Mouse (Mus musculus) CH12F3 (cell line): ENCODE data around the gene Sccpdh.
"Not testable (repeated sequence)": the region's sequence is repeated elsewhere in the genome, so short reads cannot be mapped to it uniquely, and the experiment has no call there.

Experiments
- in situ Hi-C: fragments of 300-500 bp; cut with MboI; formaldehyde crosslinking; loops from 2 replicates; pipeline ENCODE4 v1.14.3; 2020; ENCODE audit warnings: low sequenced_read_pairs

Gene Sccpdh

DNA sequence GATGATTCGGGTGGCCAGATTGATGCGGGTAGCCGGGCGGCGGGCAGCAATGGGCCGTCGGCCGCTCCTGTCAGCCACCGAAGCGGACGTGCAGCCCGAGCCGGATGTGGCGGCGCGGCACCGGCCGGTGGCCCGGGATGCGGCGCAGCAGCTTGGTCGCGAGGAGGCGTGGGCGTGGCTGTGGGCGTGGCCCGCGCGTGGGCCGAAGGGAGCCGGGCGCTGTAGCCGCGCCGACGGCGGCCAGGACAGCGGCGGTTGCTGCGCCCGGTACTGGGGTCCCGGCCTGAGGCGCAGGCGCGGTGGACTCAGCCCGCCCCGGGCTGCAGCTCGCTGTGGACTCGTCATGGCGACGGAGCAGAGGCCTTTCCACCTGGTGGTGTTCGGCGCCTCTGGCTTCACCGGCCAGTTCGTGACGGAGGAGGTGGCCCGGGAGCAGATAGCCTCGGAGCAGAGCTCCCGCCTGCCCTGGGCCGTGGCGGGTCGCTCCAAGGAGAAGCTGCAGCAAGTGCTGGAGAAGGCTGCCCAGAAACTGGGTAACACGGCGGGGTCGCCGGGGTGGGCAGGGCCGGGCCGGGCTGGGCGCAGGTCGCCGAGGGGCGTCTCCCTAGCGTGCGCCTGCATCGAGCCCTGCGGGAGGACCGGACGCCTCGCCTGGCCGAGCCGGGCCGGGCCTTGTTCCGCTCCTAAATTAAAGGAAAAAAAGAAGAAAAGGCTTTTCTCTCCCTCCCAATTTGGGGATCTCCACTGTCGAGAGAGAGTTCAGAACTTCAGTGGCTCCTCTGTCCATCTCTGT lies at the start of gene Sccpdh:
TSS of gene Sccpdh (plus strand) at position 198 of the 793 bp plus-strand sequence.
- in situ Hi-C loops = no loop called here

DNA sequence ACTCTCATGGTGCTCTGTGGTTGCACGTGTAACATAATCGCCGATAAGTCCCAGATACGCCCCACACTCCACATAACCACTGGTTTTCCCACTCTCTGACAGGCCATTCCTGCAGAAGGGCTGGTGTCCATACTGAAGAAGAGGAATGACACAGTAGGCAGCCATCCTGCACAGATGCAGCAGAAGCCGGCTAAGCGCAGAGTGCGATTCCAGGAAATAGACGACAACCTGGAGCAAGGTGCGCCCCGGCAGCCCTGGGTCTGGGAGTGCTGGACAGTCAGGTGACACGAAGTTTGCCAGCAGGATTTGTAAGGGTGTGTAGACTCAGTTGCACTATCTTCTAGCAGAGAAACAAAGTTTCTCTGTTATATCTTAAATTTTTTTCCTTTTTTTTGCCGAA lies 45.3 kb upstream of the Sccpdh start:
- in situ Hi-C loops = no loop called here

DNA sequence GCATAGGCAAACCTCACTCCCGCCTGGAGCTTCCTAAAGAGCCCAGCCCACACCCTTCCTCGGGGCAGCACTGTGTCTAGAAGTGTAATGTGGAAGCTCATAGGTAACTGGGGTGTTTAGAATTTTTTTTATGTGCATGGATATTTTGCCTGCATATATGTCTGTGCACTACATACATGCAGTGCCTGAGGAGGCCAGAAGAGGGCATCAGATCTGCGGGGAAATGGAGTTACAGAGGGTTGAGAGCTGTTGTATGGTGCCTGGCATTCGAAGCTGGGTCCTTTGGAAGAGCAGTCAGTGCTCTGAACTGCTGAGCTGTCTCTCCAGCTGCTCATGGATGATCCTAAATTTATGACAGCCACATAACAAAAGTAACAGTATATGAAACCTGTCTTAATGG lies 44.4 kb upstream of the Sccpdh start:
- in situ Hi-C loops = no loop called here

DNA sequence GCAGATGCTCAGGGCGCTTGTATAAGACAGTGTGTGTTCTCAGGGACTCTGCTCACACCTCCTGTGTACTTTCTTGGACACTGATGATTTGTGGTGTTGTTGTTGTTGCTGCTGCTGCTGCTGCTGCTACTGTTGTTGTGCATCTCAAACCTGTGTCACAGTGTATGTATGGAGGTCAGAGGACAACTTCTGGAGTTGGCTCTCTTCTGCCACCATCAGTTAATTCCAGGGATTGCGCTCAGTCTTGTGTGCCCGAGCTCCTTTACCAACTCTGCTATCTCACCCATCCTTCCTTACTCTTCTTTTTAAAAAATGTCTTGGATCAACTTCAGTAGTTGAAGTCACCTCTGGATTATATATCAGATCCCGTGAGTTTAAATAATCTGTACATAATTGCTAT lies 43.7 kb upstream of the Sccpdh start:
- in situ Hi-C loops = no loop called here

DNA sequence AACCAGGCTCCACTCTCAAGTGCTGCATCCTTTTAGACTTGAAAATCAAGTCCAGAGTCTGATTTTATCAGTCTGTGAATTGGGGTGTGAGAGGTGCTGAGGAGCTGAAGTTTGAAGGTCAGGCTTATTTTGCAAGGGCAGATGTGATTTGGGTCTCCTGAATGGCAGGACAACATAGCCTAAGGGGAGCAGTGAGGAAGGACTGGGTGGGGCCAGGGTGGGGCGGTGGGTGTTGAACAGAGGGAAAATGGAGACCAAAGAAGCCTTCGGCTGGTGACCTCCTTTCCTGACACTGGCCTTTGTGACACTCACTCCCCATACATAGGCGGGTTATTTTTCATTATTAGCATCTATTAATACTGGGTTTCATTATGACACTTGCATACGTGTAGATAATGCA lies 40.2 kb upstream of the Sccpdh start:
- in situ Hi-C loops = no loop called here

DNA sequence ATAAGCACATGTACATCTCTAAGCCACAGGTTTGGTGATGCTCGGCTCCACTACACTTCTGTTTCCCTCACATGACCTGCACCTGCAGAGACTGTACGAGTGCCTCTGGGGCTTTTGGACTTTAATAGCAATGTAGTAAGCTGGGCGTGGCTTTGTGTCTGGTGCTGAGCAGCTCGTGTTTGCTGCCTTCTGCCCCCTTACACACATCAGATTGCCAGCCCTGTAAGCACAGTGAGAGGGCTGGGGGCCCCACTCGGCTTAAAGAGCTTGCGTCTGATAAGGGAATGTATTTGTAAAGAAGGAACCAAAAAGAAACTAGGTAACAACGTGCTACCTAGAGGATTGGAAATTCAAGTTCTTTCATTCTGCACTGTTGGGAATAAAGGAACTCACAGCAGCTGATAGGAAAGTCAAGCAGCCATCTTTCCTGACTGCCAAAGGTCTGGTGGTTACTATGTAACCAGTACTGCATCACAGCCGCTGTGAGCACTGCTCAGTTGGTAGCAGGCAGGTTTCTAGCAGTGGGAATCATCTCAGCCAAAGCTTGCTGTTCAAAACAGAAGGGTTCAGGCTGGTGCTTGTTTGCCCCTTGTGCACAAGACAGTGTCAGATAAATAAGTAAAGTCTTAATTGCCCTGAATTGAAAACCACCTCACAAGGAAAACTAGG lies 39.4 kb upstream of the Sccpdh start:
- in situ Hi-C loops = no loop called here

DNA sequence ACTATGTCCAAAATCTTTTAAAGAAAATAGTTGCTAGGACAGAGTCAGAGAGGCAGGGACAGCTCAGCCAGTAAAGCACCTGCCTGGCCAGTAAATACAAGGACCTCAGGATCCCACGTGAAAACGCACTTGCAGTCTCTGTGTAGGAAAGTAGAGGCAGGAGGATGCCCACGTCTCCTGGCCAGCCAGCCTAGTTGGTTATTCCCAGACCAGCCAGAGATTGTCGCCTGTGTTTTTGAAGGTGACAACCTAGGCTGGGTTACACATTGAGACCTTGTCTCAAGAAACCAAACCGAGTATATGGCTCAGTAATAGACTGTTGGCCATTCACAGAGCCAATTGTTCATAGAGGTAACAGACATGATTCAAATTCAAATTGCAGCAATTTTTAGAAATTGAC lies 38.7 kb upstream of the Sccpdh start:
- in situ Hi-C loops = no loop called here

DNA sequence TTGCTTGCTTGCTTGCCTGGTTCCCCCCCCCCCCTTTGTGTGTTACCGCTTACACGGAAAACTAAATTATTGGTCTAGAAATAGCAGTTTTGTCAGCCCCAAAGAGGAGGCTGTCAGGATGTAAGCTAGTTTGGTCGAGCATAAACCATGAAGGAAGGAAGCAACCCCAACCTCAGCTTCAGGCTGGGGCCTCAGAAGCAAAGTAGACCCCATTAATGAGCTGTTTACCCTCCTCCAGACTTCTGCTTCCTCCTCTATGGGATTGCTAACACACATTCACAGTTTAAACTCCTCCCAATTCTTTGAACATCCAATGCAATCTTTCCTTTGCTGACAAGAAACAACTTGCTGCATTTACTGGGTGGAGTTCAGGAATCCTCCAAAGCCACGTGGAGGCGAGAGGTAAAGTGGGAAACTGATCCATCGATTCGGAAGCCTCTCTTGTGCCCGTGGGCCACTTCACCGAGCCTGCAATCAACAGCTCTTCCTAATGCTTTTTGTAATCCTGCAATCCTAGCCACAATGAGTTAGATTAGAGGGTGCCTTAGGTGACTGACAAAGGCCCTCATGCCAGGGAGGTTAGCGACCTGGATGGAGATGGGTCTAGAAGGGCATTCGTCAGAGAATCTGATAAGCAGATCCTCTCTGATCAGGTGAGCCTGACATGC lies 35.1 kb upstream of the Sccpdh start:
- in situ Hi-C loops = no loop called here

DNA sequence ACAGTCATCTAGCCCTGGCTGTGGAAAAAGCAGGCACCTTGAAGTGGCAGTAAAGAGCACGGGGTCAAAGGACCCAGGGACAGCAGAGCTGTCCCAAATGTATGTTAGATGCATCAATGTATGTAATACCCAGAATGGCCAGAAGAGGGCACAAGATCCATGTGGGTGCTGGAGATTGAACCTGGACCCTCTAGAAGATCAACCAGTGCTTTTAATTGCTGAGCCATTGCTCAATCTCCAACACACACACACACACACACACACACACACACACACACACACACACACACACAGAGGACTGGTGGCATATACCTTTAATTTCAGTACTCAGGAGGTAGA lies 34.6 kb upstream of the Sccpdh start:
- in situ Hi-C loops = no loop called here

DNA sequence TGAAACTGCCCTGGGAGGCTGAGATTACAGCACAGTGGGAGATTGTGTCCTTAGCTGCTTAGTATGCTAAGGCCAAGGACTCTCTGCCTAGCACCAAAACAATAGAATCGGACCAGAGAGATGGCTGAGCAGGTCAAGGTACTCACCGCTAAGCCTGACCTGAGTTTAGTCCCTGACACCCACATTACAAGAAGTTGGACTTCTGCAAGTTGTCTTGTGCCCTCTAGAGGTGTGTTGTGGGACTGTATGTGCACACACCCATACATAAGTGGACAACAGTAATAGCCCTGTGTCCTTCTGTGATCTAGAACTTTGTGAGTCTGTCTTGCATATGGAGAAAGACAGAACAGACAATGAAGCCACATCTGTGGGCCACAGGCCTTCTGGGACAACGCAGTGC lies 33.9 kb upstream of the Sccpdh start:
- in situ Hi-C loops = no loop called here

DNA sequence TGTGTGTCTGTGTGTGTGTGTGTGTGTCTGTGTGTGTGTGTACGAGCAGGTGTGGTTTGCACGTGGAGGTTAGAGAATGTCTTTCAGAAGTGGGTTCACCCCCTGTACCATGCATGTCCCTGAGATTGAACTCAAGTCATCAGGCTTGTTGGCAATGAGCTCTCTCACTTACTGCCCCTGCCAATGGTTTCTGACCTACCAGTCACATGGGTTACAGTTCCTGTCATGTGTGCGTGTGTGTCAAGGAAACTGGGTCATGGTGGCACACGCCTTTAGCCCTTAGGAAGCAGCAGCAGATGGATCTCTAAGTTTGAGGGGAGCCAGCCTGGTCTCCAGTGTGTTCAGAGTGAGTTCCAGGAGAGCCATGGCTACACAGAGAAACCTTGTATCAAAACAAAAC lies 25.3 kb upstream of the Sccpdh start:
- in situ Hi-C loops = no loop called here

DNA sequence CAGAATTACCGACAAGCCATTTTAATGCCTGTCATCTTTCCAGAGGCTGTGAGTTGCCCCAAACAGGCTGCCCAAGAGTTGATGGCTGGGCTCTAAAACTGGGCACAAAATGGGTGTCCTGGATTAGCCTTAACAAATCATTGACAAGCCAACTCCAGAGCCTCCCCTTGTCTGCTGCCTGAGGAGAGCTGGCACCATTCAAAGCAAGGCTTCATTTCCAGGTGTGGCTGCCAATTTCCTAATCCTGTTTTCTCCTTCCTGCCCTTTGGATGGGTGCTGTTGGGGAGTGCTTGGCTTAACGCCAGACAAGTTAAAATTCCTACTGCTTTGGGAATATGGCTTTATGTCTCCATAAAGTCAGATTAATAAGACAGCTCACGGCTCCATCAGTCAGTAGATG lies 23.9 kb upstream of the Sccpdh start:
- in situ Hi-C loops = no loop called here

DNA sequence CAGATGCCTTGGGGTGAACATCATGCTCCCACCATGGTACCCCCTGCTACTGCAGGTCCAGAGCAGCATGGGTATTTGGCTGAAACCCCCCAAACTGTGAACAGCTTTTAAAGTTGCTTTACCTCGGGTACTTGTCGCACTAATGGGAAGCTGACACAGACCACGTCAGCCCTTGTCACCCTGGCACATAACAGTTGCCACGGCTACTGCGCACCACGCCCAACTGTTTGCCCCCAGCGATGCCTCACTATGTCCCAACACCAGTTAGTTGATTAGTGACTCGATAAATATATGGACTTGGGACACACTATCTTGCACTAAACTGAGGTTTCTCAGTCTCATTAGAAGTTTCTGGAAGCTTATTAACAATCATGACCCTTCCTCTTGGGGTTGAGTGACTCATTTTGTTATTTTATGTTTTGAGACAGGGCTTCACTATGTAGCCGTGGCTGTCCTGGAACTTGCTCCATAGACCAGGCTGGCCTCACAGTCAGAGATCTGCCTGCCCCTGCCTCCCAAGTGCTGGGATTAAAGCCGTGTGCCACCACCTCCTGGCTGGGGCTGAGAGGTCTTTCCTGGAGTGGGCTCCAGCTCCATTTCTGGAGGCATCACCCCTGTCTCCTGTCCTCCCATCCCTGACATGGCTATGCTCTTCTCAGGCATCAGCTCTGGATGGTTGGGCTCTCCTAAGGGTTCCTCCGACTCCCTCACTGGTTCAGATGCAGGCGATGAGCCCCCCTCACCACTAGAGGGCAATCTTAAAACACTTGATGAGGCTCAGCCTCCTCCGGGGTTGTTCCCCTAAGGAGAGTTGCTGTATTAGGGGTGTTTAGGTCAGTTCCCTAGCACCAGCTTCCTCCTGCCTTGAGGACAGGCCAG lies 22.7 kb upstream of the Sccpdh start:
- in situ Hi-C loops = no loop called here

DNA sequence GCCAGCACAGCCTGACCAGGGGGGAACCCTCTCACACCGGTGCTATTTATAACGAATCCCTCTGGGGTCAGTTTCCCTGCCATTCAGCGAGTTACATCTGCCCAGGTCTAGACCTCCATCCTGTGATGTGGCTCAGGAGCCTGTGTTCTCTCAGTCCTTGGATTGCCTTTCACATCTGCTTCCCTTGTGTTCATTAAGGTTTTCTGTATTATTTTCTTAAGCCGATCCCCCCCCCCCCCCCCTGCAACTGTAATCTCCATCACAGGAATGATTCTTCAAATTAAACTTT lies 22.1 kb upstream of the Sccpdh start:
- in situ Hi-C loops = no loop called here

DNA sequence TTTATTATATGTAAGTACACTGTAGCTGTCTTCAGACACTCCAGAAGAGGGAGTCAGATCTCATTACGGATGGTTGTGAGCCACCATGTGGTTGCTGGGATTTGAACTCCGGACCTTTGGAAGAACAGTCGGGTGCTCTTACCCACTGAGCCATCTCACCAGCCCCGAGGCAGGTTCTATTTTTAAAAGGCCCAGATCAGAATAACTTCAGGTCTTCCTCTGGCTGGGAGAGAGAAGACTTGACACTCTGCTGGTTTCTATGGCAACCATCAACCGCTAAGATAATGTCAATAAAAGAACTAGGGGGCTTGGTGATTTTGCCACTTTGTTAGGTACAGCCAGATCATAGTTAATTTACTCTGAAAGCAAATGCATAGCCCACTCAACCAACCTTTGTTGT lies 19.3 kb upstream of the Sccpdh start:
- in situ Hi-C loops = not testable (repeated sequence)

DNA sequence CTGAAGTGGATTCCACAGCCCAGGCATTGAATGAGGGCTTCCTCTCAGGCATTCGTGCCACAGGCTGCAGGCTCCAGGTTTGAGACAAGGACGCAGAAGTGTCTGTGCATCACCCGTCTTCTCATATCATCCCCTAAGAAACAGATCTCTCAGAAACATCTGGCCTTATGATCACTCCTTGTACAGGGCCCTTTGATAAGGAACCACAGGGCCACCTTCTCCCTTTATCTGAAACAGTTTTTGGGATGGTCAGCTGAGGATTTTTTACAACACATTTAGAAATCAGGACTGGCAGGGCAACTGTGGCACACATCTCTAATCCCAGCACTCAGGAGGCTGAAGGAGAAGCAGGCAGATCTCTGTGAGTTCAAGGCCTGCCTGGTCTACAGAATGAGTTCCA lies 18.7 kb upstream of the Sccpdh start:
- in situ Hi-C loops = no loop called here

DNA sequence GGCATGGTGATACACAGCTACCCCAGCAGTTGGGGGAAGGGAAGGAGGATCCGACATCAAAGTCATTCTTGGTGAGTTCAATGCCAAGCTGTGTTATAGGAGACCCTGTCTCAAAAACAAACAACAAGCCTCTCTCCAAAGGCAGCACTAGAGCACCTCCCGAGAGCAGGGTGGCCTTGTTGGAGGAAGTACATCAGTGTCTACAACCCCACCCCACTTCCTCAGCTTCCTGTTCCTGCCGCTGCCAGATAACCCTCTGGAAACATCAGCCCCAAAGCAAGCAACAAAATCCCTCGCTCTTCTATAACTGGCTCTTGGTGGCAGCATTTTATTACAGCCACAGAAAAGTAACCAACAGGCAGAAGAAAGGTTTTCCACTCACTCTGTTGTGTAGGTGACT lies 17.7 kb upstream of the Sccpdh start:
- in situ Hi-C loops = no loop called here

DNA sequence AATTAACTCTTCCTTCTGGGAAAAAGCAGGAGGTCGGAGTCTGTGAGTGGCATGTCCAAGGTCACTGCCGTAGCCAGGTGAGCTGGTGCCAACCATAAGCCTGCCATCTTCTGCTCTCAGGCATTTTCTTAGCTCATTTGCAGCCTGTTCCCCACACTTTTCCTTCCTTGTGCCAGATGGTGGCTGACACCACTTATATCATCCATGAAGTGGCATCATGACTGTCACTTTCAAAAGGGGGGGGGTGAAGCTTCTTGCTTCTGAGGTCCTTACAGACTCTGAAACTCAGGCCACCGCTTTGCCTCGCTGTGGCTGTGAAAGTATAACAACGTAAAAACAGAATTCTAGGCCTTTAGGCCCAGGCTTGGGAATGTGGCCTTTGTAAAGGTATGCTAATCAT lies 16.8 kb upstream of the Sccpdh start:
- in situ Hi-C loops = no loop called here

DNA sequence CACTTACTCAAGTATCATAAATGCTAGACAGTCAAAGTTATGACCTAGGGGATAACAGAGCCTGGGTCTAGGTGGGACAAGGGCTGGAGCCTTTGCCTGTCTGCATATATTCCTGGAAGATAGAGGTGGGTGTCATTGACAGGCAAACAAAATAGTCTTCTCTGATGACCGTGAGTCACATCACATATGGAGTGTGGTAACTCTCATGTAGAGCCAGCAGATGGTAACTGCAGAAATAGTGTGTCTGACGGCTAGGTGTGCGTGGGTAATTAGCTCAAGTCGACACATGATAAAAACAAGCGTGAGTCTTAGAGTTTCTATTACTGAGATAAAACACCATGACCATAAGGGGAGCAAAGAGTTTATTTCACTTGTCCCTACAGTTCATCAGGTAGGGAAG lies 4.9 kb upstream of the Sccpdh start:
- in situ Hi-C loops = no loop called here

DNA sequence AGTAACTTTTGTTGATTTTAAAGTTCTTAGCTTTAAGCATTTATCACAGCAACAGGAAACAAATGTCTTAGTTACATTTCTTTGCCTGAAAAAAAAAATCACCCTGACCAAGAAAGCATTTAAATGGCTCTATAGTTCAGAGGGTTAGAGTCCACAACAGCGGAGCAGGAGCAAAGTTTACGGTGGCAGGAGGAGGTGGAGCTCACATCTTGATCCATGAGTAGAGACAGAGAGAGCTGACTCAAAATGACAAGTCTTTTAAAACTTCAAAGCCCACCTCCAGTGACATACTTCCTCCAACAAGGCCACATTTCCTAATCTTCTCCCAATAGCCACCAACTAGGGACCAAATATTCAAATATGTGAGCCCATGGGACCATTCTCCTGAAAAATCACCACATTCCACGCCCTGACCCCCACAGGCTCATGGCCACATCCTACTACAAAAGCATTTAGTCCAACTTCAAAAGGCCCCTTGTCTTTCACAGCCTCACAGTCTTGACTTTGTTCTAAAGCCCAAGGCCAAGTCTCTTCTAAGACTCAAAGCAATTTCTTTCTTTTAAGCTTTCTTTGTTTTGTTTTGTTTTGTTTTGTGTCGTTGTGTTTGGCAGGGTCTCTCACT lies 3.6 kb upstream of the Sccpdh start:
- in situ Hi-C loops = no loop called here

DNA sequence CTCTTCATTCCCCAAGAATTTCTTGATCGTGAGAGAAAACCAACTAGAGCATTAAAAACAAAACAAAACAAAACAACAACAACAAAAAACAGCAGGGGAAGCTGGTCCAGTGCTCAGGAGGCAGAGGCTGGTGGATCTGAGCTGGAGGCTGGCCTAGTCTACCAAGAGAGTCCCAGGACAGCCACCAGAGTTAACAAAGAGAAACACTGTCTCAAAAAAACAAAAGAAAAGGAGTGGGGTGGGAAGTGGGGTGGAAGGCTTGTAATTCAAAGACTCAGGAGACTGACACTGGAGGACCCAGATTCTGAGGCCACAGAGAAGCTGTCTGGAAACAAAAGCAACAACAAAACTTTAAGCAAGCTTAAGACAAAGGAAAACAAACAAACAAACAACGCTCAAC lies 1.0 kb upstream of the Sccpdh start:
- in situ Hi-C loops = no loop called here
